Mouse (Mus musculus) heart, embryonic 12.5 days (tissue): Measurements from ENCODE around the gene Entpd3. TPM values are rescaled to one million over a fixed set of nuclear protein-coding genes. Genes with fewer than 3 reads are reported as not detected.

Experiments
- ATAC-seq: fragments of 200-750 bp; cut with Nextera tagmentation; 2 replicates; pipeline ENCODE4 v1.8.0; 2017; ENCODE audit warnings: moderate TSS enrichment, moderate library complexity; ENCODE audit not compliant: insufficient number of reproducible peaks, low FRiP score
- H3K27ac ChIP-seq: fragments of 300-500 bp; sonication (generic); 2 replicates; pipeline ENCODE4 v1.5.1; 2016; ENCODE audit warnings: mild to moderate bottlenecking, moderate library complexity; ENCODE audit not compliant: poor library complexity, severe bottlenecking
- H3K27me3 ChIP-seq: fragments of 300-500 bp; sonication (generic); replicated peaks from 2 replicates; pipeline ENCODE4 v1.6.1; 2016; ENCODE audit warnings: mild to moderate bottlenecking, moderate library complexity
- H3K36me3 ChIP-seq: fragments of 300-500 bp; sonication (generic); 2 replicates; pipeline ENCODE4 v1.6.1; 2016; ENCODE audit warnings: mild to moderate bottlenecking, moderate library complexity
- H3K4me1 ChIP-seq: fragments of 300-500 bp; sonication (generic); replicated peaks from 2 replicates; pipeline ENCODE4 v1.6.1; 2016; ENCODE audit warnings: mild to moderate bottlenecking
- H3K4me2 ChIP-seq: fragments of 300-500 bp; sonication (generic); 2 replicates; pipeline ENCODE4 v1.6.1; 2016; ENCODE audit warnings: mild to moderate bottlenecking, moderate library complexity
- H3K4me3 ChIP-seq: fragments of 300-500 bp; sonication (generic); 2 replicates; pipeline ENCODE4 v1.5.1; 2016; ENCODE audit warnings: mild to moderate bottlenecking
- H3K9ac ChIP-seq: fragments of 300-500 bp; sonication (generic); 2 replicates; pipeline ENCODE4 v1.6.1; 2016; ENCODE audit warnings: mild to moderate bottlenecking, moderate library complexity
- H3K9me3 ChIP-seq: fragments of 300-500 bp; sonication (generic); replicated peaks from 2 replicates; pipeline ENCODE4 v1.6.1; 2016; ENCODE audit warnings: mild to moderate bottlenecking, moderate library complexity
- WGBS: fragments of 180-500 bp; shearing (Covaris S2); methylation state at CpG from one replicate; pipeline ENCODE4 v1.1.7; 2016; 5-methylcytosine and 5-hydroxymethylcytosine counted together
- polyA plus RNA-seq: library from polyadenylated mRNA; unstranded; fragments of >200 nt; fragmentation: Nextera tagmentation; extraction: Ambion mirVana; gene quantifications from 2 replicates; pipeline ENCODE4 v1.2.1, GENCODE M21; 2016

Entpd3 gene
- 0.14 and 0.37 TPM in 2 replicates for polyA plus RNA-seq

- H3K4me2 ChIP-seq = peak within 1 kb of the TSS; percentile 84
- peaks cover 44% of the 10 kb centered on the region for H3K27me3 ChIP-seq
- peak within 1 kb of the TSS; percentile 59; the same call in 1 of the 2 replicates for H3K9ac ChIP-seq
- no peaks in the 10 kb centered on the region for H3K36me3 ChIP-seq
- peak; percentile 78 for ATAC-seq
- no peak within 1 kb of the TSS for H3K27ac ChIP-seq
- 2% methylated on average over 31 of the region's 31 CpGs for WGBS
- no peaks in the 10 kb centered on the region for H3K9me3 ChIP-seq
- H3K4me1 ChIP-seq = peaks cover 7% of the 10 kb centered on the region
- peak within 1 kb of the TSS; percentile 46 for H3K4me3 ChIP-seq
These were observed at the start of gene Entpd3 for GRCm38 (mm10) chr9:120539662-120540251. Gene Entpd3 (plus strand): TSS chr9:120539818.

GRCm38 (mm10) chr9:120491509-120491908 is 48.1 kb upstream of the Entpd3 start:
- Histone ChIP-seq H3K9me3 (no peaks in the 10 kb centered on the region), H3K4me1 (peaks cover 13% of the 10 kb centered on the region), H3K36me3 (peaks cover 26% of the 10 kb centered on the region), H3K4me3 (peak overlapping the region; percentile 80), H3K4me2 (peak overlapping the region; percentile 85), H3K9ac (no peak overlapping the region), H3K27ac (no peak overlapping the region), H3K27me3 (0 out of 2 replicates have a peak, but pooled peaks cover 3% of the 10 kb centered on the region)
- no peak for ATAC-seq
- WGBS = 88% methylated on average over 3 of the region's 3 CpGs

GRCm38 (mm10) chr9:120492010-120492399 is 47.6 kb upstream of the Entpd3 start, which contains the start of gene Eif1b:
Gene Eif1b (plus strand): TSS chr9:120492232.
- H3K9ac ChIP-seq = peak within 1 kb of the TSS; percentile 95
- H3K9me3 ChIP-seq = no peaks in the 10 kb centered on the region
- peak within 1 kb of the TSS; percentile 80 for H3K4me3 ChIP-seq
- ATAC-seq = peak; percentile 39; the same call in 1 of the 2 replicates
- H3K4me2 ChIP-seq = peak within 1 kb of the TSS; percentile 85
- H3K27ac ChIP-seq = peak within 1 kb of the TSS; percentile 86
- WGBS = 3% methylated on average over 19 of the region's 19 CpGs
- peaks cover 26% of the 10 kb centered on the region for H3K36me3 ChIP-seq
- no peaks in the 10 kb centered on the region for H3K27me3 ChIP-seq
- H3K4me1 ChIP-seq = peaks cover 16% of the 10 kb centered on the region

DNA sequence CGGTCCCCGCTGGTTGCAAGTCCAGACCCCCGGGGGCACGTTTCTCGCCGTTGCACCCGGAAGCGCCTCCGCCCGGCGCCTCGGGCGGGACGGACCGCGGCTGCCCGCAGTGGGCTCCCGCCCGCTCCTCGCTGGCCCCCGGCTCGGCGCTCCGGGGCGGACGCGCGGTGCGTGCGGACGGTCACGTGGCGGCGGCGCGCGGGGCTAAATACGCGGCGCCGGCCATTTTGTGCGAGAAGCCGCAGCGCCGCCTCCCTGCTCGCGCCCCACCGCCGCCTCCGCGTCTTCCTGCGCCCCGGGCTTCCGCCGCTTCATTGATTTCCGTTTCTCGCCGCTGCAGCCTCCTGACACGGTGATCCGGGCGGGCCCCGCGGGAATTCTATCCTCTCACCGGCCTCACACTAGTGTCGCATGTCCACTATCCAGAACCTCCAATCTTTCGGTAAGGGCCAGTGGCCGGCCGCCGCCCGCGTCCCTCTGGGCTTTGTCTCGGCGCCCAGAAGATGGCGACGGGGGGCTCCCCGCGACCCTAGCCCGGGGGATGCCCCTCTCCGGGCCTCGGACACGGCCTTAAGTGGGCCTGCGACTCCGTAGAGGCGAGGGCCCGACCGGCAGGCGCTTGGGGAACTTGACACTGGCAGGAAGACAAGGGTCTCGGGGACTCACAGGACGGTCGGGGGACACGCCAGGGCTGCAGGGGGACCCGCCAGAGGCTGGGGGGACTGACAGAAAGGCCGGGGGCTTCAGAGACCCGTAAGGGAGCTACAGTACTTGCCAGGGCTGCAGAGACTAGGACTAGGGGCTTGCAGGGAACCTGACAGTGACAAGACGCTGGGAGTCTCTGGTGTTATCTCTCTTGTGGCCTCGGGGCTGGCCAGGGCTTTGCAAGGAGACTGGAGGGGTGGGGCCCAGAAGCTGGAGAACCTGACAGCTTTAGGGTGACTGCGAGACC is 46.9 kb upstream of the Entpd3 start:
- ATAC-seq = peak; percentile 86
- Histone ChIP-seq H3K36me3 (peaks cover 26% of the 10 kb centered on the region), H3K4me3 (peak overlapping the region; percentile 80), H3K4me1 (peaks cover 17% of the 10 kb centered on the region), H3K9ac (peak overlapping the region; percentile 95), H3K4me2 (peak overlapping the region; percentile 85), H3K27me3 (no peaks in the 10 kb centered on the region), H3K27ac (peak overlapping the region; percentile 86), H3K9me3 (no peaks in the 10 kb centered on the region)
- under 1% methylated on average over 95 of the region's 97 CpGs for WGBS

GRCm38 (mm10) chr9:120493781-120494180 is 45.8 kb upstream of the Entpd3 start:
- H3K4me2 ChIP-seq = peak overlapping the region; percentile 85
- no peak for ATAC-seq
- H3K4me1 ChIP-seq = peaks cover 17% of the 10 kb centered on the region
- H3K36me3 ChIP-seq = peaks cover 26% of the 10 kb centered on the region
- H3K4me3 ChIP-seq = peak overlapping the region; percentile 80
- 71% methylated on average over 12 of the region's 12 CpGs for WGBS
- H3K27ac ChIP-seq = no peak overlapping the region
- no peaks in the 10 kb centered on the region for H3K9me3 ChIP-seq
- peak overlapping the region; percentile 95 for H3K9ac ChIP-seq
- H3K27me3 ChIP-seq = no peaks in the 10 kb centered on the region

DNA sequence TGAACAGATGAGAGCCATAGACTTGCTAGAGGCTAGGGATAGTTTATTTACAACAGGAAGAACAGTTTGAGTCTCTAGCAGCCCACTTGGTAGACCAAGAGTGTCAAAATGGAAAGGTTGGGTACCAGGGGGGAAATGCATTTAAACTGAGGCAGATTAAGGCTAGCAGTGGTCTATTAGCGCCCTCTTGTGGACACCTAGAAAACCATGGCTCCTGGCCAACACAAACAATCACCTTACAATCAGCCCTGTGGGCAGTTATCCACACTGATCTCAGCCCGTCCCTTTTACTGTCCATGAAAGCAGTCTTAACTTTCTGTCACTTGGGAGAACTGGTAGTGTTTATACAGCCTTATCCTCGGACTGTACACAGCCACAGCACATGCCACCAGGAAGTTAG is 42.9 kb upstream of the Entpd3 start:
- no peak overlapping the region for H3K9ac ChIP-seq
- no peak for ATAC-seq
- H3K4me1 ChIP-seq = peaks cover 17% of the 10 kb centered on the region
- peaks cover 26% of the 10 kb centered on the region for H3K36me3 ChIP-seq
- no peaks in the 10 kb centered on the region for H3K9me3 ChIP-seq
- H3K4me3 ChIP-seq = no peak overlapping the region
- WGBS = 3% methylated on average over 3 of the region's 3 CpGs
- no peak overlapping the region for H3K4me2 ChIP-seq
- no peaks in the 10 kb centered on the region for H3K27me3 ChIP-seq
- H3K27ac ChIP-seq = no peak overlapping the region

DNA sequence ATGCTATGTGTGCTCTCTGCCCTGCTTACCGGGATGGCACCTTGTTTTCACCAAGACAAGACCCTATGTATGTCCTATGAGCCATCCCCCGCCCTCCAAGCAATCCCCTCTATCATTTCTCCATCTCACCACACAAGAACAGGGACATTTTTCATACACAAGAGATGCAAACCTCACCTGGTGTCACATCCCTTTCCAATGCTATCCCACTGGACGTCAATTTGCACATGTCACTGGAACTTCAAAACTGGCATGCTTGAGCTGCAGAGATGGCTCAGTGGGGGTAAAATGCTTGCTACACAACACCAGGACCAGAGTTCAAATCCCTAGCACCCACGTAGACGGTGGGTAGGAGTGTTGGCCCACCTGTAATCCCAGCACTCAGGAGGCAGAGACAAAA is 41.6 kb upstream of the Entpd3 start:
- H3K27me3 ChIP-seq = no peaks in the 10 kb centered on the region
- WGBS = 80% methylated on average over 5 of the region's 5 CpGs
- no peak for ATAC-seq

GRCm38 (mm10) chr9:120501191-120501902 is 38.3 kb upstream of the Entpd3 start:
- 33% methylated on average over 10 of the region's 10 CpGs for WGBS

More for the DNA sequence above, 41.6 kb upstream of the Entpd3 start:
- H3K4me1 ChIP-seq = peaks cover 13% of the 10 kb centered on the region
- no peak overlapping the region for H3K4me2 ChIP-seq
- no peaks in the 10 kb centered on the region for H3K9me3 ChIP-seq
- H3K27ac ChIP-seq = no peak overlapping the region
- H3K36me3 ChIP-seq = peaks cover 26% of the 10 kb centered on the region
- H3K9ac ChIP-seq = no peak overlapping the region
- H3K4me3 ChIP-seq = no peak overlapping the region

GRCm38 (mm10) chr9:120502013-120502412 is 37.6 kb upstream of the Entpd3 start:
- H3K27me3 ChIP-seq = no peaks in the 10 kb centered on the region
- H3K9ac ChIP-seq = no peak overlapping the region
- 10% methylated on average over 8 of the region's 8 CpGs for WGBS
- peaks cover under 1% of the 10 kb centered on the region; the same call in 1 of the 2 replicates for H3K4me1 ChIP-seq
- H3K4me2 ChIP-seq = no peak overlapping the region
- H3K4me3 ChIP-seq = no peak overlapping the region
- peaks cover 9% of the 10 kb centered on the region for H3K9me3 ChIP-seq
- no peaks in the 10 kb centered on the region for H3K36me3 ChIP-seq
- no peak overlapping the region for H3K27ac ChIP-seq
- no peak for ATAC-seq

More at GRCm38 (mm10) chr9:120501191-120501902, 38.3 kb upstream of the Entpd3 start:
- Histone ChIP-seq H3K9ac (no peak overlapping the region), H3K27me3 (no peaks in the 10 kb centered on the region), H3K9me3 (peaks cover 2% of the 10 kb centered on the region), H3K36me3 (peaks cover 2% of the 10 kb centered on the region; the same call in 1 of the 2 replicates), H3K27ac (no peak overlapping the region), H3K4me1 (peaks cover 4% of the 10 kb centered on the region; the same call in 1 of the 2 replicates), H3K4me2 (no peak overlapping the region), H3K4me3 (no peak overlapping the region)
- no peak for ATAC-seq

GRCm38 (mm10) chr9:120504423-120504822 is 35.2 kb upstream of the Entpd3 start:
- peaks cover 14% of the 10 kb centered on the region for H3K9me3 ChIP-seq
- H3K4me1 ChIP-seq = no peaks in the 10 kb centered on the region
- WGBS = 72% methylated on average over 2 of the region's 2 CpGs
- H3K9ac ChIP-seq = no peak overlapping the region
- no peak overlapping the region for H3K4me3 ChIP-seq
- no peaks in the 10 kb centered on the region for H3K36me3 ChIP-seq
- ATAC-seq = no peak
- H3K27me3 ChIP-seq = no peaks in the 10 kb centered on the region
- no peak overlapping the region for H3K4me2 ChIP-seq
- no peak overlapping the region for H3K27ac ChIP-seq
